Mouse (Mus musculus) layer of hippocampus, adult 8-10 months (tissue): ENCODE data around the gene Luzp2. TPM values are rescaled to one million over a fixed set of nuclear protein-coding genes. Genes with fewer than 3 reads are reported as not detected.

Experiments
- DNase-seq, 2 experiments: peaks; one replicate each; pipeline ENCODE4 v3.0.0; 2022; ENCODE audit warnings: low spot score in 2 of 2
- total RNA-seq, 4 experiments: library from RNA; stranded (reverse); gene quantifications; 2 replicates each; pipeline ENCODE4 v1.2.4; 2022

The Luzp2 gene
- 10 to 100 TPM; 66.7 to 71.3 (median 68.2) TPM for total RNA-seq

DNA sequence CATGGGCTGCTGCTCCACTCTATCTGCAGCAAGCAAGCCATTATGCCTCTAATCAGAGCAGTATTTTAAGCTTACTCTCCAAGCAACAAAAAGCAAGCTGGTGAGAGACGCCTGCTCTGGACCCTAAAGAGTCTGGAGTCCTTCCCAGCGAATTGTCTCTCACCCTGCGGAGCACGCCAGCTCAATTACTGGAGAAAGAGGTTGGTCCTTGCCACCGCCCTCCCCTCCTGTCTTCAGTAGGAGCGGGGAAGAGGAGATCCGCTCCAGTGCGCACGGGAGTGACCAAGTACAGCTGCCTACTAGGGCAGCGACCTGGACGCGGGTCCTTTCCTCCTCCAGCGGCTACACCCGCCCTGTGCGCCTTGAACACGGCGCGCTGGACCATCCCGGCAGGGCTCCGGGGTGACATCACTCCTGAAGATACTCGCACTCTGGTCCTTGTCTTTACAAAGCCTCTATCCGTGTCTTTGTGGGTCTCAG, at the start of gene Luzp2:
Luzp2 (plus strand) TSS at position 127 of the 480 bp plus-strand sequence.
- peak; percentile 28 to 30 for DNase-seq

DNA sequence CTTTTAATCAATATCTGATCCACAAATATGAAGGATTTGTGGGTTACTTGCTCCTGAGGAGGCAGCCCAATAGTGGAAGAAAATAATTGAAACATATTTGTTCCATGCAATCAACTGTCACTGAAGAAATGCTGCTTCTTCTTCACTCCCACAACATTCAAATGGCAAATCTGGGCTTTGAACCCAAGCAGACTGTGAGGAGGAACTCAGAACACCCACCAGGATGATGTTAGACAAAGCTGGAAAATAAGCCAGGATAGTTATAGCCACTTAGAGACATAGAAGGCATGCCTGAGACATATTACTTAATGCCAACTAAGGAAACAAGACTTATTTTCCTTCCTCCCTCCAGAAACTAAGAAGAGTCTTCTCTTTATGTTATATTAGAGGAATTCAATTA, 47.8 kb upstream of the Luzp2 start:
- peak in 1 of 2 experiments; percentile 23 for DNase-seq

- DNase-seq = no peak
These were observed 16.7 kb upstream of the Luzp2 start for GRCm38 (mm10) chr7:54818606-54819005.

DNA sequence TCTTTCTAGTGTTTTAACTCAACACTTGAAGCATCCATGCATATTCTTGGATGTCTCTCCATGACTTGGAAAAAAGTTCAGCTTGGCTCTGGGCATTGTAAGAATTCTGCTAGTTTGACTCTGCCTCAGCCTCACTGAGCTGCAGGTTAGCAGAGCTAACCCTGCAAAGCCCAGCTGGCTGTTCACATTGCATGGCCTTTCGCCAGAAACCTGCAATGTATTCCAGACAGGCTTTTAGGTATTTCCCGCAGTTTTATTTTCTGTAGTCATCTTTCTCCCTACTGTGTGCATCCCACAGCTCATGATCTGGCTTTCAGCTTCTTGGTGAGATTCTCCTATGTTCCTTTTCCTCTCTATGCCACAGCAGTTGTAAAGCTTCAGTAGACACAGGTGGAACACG, 6.5 kb upstream of the Luzp2 start:
- no peak for DNase-seq

DNA sequence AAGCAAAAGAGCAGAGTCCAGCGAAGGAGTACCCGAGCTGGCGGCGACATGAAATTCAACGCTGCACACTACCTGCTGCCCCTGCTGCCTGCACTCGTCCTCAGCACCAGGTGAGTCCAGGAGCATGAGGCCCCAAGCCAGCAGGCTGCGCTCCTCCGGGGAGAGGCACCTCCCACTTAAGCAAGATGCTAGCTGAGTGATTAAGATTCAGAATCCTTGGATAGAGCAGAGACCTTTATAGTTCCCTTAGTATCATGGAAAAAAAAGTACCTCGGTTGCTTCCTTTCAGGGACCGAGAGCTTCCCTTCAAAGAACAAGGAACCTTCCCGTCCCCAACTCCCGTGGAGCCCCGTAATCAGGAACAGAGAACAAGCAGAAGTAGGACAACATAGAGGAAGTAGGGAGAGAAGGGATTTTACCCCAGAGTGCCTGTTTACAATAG, 634 bp downstream of the Luzp2 start:
- DNase-seq = peak in 1 of 2 experiments; percentile 10

GRCm38 (mm10) chr7:54836437-54836836, 1.1 kb downstream of the Luzp2 start:
- DNase-seq = peak; percentile 32 to 37

DNA sequence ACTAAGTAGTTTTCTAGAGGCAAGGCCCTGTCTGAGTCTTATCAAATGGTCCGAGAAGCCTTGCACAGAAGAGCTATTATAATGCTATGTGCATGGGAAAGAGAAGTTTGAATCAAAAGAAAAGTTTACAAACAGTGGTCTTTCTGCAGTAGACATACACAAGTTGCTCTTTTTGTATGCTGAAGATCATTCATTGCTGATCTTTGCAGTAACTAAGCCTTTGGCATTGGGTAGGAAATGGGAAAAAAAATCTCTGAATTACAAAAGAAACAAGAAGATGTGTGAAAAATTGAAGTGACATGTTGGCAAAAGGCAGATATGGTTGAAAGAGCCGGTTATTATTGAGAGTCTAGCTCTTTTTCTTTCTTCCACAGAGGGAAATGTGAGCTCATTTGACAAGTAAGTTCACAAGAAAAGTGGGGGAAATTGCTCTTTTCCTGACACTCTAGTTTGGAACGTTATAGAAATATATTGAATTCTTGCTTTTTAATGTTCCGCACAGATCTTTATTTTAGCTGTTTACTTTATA, 7.6 kb downstream of the Luzp2 start:
- DNase-seq = no peak

- no peak for DNase-seq
These were observed 10.8 kb downstream of the Luzp2 start for GRCm38 (mm10) chr7:54845875-54846691.

DNA sequence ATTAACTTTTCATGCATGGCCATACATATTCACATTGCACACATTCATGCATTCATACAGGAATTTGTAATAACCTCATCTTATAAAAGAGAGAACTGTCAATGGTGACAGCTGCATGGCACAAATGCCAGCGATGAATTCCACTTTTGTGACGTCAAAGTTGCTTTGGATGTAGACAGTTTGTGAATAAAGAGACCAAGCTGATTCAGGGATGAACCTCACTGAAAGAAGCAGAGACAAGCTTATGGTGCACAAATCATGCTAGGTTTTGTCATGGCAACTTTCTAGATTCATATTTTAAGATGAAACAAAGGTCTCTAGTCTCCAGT, 11.4 kb downstream of the Luzp2 start:
- DNase-seq = no peak

DNA sequence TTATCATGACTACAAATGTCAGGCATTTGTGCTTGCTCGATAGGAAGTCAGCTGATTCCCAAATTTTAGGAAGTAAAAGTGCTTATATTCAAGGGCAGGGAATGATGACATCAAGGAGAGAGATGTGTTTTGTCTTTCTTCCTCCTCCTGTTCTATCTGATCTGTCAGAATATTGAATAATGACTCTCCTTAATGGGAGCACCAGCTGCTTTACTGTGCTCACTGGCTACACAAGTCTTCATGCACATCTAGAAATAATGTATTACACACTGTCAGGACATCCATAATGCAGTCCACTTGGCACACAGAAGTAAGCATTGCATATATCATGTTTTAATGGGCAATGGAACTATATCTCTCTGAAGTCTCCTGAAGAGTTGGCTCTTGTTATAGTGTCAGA, 17.6 kb downstream of the Luzp2 start:
- DNase-seq = no peak

GRCm38 (mm10) chr7:54861230-54861856, 26.0 kb downstream of the Luzp2 start:
- peak in 1 of 2 experiments; percentile 8 for DNase-seq

- DNase-seq = no peak
These were observed 43.8 kb downstream of the Luzp2 start for GRCm38 (mm10) chr7:54878928-54879644.

- DNase-seq = no peak
These were observed 58.7 kb downstream of the Luzp2 start for GRCm38 (mm10) chr7:54893709-54894627.

DNA sequence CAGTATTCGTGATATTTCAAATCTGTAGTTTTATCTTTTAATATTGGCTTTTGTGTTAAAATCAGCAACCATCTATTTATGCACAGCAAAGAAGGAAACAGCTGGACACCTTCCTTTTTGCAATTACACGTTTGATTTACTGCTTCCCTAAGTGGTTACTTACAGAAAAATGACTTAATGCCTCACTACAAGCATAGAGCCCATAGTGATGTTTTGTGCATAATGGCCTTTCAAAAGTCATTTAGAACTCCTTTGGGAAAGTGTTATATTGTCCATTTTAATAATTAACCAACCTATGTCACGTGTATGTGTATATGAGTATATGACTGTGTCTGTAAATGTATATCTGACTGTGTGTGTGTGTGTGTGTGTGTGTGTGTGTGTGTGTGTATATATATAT, 63.3 kb downstream of the Luzp2 start:
- DNase-seq = no peak

- DNase-seq = peak in 1 of 2 experiments; percentile 7
These were observed 74.7 kb downstream of the Luzp2 start for GRCm38 (mm10) chr7:54909958-54910357.

DNA sequence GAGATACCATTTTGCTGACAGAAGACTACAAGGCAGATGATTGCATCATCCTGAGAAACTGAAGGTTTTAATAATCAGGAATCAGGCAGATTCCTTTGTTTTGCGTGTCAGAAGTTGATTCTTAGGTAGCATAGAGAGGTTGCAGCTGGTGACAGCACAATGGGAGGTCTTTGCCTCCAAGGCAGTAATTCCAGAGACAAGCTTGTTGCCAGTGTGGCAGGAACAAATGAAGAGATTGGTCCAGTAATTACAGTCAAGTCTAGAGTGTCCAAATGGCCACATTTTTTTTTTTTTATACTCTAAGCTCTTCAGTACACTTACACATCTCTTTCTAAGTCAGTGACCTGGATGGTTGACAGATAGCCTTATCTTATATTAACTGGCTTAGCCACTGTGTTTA, 78.7 kb downstream of the Luzp2 start:
- no peak for DNase-seq

GRCm38 (mm10) chr7:54921991-54922390, 86.7 kb downstream of the Luzp2 start:
- DNase-seq = no peak

DNA sequence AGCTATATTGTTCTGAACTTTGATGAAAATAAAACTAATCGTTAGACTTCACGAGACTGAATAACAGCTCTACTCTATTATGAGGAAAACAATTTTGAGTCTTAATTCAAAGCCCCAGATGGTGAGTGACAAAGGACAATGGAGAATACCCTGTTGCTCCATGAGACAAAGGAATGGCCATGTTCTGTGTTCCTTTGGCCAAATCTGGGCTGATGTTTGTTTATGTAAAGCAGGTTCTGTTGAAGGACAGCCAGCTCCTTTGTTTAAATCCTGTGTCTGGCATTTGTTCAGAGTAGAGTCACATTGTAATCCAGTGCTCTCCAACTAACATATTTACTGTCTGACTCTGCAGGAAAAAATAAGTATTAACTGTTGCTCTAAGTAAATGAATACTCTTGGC, 121.5 kb downstream of the Luzp2 start:
- DNase-seq = no peak

- DNase-seq = no peak
These were observed 127.4 kb downstream of the Luzp2 start for GRCm38 (mm10) chr7:54962678-54963077.

DNA sequence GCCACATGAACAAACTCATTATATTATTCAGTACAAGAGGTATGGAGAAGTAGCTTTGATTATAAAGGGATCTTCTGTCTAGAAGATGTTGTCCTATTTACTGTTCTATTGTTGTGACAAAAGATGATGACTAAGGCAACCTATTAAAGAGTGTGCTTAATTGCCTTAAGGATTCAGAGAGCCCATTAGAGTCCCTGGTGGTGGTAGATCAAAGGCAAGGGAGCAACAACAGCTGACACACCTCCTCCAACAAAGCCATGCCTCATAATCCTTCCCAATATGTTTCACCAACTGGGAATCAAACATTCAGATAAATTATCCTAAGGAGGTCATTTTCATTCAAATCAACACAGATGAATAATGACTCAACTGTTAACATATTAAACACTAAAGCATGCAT, 142.1 kb downstream of the Luzp2 start:
- no peak for DNase-seq

GRCm38 (mm10) chr7:54980585-54980984, 145.3 kb downstream of the Luzp2 start:
- no peak for DNase-seq
